Mouse (Mus musculus) spleen, postnatal 10 days (tissue): ENCODE measurements at regions not wholly inside any gene's neighbourhood (a gene's known extent, or its start where the extent isn't known, plus 50 kb on each side); places are given as distances from the start of the nearest gene placed in this dataset.
A peak's percentile ranks its signal among the peaks of the same experiment; 100 is the strongest.

ENCODE experiments used
- DNase-seq, 2 experiments: peaks; one replicate each; pipeline ENCODE4 v3.0.0; 2021 to 2022; ENCODE audit warnings: low spot score in 2 of 2

DNA sequence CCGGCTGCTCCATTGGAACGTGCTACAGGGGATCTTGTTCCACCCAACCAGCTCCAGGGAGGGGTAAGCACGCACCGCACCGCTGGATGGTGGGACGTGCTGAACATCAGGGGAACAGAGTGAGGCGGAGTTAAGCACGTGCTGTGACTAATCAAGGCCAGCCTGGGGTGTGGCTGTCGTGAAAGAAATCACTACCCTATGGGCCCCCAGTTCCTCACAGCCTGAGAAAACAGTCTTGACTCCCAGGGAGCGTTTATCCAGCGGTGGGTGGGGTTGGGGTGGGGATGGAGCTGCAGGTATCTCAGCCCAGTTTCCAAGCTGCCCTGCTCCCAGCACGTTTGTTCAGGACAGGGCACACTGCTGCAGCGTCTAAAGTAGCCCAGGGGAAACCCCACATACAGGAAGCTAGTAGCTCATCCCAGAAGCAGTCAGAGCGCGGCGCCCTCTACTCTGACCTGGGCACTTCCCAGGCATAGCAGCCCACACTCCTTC, 113.4 kb upstream of the Egln3 start:
- DNase-seq: no peak

DNA sequence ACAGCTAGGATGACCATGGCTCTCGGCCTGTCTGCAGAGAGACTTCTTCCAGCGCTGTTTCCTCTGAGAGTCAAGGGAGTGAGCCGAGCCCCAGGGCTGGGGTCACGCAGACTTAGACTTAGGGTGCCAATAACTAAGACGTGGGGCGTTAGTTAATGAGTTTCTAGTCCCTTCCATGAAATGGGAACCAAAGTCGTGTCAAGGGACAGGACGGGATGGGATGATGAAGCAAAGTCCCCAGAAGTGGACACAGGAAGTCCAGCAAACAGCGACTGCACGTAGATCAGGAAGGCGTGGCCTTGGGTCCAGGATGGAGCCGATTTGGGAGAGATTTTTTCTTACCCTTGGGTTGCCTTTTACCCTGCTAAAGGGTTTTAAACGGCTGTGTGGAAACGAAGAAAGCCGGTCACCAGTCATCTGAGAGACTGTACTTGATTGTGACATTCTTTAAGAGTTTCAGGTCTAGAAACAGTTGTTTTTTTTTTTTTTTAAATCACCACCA, 112.5 kb upstream of the Egln3 start:
- DNase-seq: no peak

DNA sequence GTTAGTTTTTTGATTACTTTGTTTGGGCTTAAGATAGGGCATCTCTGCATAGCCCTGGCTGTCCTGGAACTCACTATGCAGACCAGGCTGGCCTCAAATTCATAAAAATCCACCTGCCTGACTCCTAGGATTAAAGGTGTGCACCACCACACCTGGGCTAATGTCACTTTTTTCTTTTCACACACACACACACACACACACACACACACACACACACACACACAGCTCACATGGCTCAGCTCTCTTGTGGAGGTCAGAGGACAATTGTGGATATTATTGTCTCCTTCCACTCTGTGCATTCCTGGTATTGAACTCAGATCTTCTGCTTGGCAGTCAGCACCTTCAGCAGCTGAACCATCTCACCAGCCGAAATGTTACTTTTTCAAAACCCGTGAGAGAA, 110.5 kb upstream of the Egln3 start:
- DNase-seq: no peak

DNA sequence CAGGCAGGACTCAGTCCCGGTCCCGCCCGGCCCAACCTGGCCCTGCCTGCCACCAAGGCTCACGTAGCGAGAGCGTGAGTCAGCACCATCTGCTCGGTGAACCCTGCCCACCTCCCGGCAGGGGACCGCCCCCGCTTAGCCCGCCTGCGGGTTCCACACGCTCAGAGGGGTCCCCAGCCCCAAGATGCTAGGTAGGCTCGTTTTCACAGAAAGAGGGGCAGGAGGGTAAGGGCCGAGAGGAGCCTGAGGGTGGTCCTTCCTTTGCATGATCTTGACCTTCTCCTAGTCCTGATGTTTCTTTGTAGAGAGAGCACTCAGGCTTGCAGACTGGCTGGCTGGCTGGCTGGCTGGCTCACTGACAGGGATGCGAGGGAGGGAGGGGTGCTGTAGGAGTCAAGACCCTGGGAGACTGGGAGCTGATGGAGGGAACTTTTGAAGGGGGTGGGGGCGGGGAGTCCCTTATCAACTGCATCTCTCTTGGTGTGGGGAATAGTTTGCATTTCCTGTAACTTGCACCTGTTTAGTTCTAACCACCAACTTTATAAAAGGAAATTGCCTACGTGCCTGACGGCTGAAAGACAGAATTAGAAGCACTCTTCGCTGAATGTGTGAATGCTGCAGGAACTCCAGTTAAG, 109.7 kb upstream of the Egln3 start:
- peak; percentile 20 to 32 for DNase-seq

DNA sequence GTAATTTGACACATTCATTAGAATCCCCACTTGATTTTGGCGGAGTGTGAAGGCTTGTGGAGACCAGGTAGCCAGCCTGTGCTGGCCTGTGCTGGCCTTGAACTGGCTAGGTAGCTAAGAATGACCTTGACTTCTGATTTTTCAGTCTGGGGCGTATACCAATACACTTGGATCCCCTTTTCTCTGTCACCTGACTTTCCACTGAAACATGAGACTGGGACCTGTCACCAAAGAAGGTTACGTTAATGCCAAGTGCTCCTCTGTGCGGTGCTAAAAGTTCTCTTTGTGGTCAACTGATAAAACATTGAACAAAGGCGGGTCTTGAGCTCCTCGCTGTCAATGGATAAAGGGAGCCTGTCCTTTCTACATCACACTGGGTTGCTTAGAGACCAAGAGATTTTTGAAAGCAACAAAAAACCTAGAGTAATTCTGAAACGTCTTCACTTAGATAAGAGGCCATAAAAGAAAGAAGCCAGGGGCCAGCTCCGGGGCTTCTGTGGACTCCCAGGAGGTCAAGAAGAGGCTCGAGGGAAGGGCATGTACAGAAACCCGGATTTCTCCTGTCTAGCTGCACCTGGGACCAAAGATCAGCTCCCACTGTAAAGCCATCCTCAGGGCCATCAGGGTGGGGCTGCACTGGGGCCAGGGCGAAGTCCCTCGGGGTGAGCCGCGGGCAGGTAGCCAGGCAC, 109.0 kb upstream of the Egln3 start:
- DNase-seq: no peak

DNA sequence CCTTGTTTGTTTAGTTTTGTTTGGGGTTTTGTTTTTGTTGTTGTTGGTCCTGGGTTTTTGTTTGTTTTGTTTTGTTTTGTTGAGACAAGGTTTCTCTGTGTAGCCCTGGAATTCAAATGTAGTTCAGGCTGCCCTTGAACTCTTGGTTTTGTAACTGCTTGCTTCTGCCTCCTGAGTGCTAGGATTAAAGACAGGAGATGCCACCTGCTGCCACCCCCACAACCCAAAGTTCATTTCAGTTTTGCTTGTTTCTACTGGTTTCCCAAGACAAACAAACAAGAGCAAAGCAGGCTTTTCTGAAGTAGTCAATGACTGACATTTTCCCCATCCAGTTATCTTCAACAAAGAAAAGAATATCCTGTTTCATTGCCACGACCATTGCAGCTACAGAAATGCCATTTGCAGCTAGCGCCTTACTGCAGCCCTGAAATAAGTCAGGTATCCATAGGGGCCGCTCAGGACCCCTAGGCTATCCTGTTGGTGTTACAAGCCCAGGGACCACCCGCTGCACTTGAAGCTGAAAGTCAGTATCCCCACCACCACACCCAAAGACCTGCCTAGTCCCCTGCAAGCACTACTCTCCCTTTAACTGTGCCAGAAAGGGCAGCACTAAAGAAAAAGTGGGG, 108.3 kb upstream of the Egln3 start:
- no peak for DNase-seq

DNA sequence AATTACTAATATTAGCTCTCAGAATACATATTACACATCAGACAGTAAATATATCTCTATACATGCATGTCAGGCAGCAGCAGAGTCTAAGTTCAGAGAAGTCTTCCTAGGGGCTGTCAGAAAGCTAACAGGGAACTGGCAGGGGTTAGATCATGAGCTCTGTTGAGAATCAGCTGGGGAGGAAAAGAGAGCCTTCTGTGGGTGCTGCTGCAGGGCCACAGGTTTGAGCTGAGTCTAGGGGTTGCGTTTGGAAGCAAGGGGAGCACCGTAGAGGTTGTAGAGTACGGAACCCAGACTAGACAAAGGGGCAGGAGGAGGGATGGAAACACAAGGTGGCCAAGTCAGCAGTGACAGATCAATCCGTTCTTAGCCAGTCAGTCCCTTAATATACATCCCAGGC, 106.2 kb upstream of the Egln3 start:
- no peak for DNase-seq

DNA sequence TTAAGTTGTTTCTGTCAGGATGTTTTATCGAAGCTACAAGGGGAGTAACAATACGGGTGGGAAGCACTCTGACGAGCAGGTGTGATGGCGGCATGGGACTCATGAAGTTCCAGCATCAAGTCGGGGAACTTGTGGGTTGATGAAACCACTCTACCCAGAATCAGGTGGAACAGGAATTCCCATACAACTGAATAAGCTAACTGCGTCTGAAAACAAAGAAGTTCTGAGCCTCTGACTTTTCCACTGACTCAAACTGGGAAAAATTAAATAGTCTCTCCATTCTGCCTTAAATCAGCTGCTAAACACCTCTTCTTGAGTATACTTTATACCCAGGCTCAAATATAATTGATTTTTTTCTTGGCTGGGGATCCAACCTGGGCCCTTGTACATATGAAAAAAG, 105.6 kb upstream of the Egln3 start:
- no peak for DNase-seq

DNA sequence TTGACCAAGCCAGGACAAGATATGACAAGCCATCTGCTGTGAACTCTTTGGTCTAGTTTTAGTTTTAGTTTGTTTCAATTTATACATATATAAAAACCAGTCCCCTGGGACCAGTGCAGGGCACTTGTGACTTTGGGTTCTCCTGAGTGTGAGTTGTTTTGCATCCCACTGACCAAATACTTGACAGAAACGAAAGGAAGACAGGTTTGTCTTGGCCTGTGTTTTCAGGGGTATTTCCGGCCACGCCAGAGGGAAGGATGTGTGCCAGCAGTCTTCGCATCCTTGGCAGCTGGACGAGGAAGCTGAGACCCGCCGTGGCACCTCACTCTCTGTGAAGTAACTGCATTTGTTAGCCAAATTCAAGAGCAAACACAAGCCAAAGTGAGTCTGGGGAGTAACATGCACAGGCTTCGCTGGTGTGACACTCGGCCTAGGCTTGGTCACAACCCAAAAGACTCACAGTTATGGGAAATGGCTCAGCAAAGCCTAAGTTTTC, 101.5 kb upstream of the Egln3 start:
- no peak for DNase-seq

DNA sequence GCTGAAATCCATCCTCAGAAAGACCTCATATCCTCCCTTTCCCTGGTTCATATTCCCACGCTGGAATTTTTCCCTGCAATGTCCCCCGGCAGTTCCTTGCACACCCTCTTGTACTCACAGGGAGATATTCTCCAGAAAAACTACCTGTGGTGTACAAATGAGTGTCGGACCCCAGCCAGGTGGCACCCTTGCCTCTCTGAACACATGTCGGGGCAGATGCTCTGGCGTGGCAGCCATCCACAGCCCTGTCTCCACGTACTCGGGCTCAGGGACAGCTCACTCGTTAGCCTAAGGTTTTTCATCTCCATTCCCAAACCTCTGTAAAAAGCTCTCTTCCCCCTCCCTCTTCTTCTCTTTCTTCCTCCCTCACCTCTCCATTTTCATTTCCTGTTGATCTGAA, 100.1 kb upstream of the Egln3 start:
- DNase-seq: no peak

DNA sequence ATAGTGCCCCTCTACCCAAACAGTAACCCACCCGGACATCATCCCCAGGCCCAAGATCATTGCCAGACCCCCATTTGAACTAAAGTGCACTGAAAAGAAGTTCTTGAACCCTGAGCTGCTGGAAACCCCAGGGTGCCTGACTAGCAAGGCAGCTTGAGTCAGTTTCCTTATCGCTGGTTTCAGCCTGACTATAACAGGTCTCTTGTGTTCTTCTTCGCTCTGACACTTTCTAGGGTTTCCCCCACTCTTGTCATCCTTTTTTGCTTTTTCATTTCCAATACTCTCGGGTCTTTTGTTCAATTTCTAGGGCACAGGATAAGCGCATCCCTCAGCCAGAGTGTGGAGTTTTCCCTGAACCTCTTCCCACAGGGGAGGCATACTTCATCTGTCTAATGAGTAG, 95.8 kb upstream of the Egln3 start:
- DNase-seq: no peak

DNA sequence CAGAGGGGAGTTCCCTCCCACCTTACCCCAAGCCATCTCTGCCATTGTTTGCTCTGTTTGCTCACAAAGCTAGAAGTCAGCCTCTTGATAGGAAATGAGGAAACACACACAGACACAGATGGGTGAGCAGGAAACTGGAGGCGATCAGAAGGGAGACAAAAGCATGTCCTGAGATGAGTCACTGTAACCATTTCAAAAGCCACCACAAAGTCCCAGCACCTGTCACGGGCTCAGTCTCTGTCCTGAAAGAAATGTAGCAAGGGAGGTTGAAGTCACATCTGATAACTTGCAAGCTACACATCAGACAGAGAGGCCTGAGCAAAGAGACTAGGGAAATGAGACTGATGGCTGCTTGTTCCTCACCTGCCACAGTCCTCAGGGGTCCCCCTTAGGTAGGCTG, 89.6 kb upstream of the Egln3 start:
- DNase-seq: no peak

DNA sequence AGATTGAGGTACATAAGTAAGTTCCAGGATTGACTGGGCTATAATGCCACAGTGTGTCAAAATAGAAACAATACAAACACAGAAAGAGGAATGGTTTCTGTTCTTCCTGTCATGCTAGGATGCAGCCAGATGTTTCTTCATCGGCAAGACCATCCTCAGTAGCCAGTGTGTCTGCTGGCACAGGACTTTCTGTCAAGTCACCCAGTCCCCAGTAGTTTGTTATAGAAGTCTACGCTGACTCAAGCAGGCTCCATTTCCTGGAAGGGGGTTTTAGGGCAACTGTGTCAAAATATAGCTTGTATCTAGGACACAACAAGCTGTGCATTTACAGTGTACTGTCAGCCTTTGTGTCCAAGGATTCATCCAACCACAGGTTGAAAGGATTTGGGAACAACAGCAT, 86.7 kb upstream of the Egln3 start:
- no peak for DNase-seq

DNA sequence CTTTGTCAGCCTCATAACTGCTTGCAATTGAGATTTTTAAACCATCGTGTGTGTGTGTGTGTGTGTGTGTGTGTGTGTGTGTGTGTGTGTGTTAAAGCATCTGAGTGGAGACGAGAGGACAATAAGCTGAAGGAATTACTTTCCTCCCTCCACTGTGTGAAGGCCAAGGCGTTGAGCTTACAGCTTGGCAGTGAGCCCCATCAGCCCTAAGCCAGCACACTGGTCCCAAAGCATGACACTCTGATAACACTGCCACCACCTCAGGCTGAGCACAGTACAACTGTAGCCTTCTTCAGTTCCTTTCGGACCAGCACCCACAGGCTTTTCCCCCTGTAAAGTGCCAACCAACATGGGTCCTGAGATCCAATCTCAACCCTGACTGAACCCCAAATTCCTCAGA, 85.1 kb upstream of the Egln3 start:
- no peak for DNase-seq

DNA sequence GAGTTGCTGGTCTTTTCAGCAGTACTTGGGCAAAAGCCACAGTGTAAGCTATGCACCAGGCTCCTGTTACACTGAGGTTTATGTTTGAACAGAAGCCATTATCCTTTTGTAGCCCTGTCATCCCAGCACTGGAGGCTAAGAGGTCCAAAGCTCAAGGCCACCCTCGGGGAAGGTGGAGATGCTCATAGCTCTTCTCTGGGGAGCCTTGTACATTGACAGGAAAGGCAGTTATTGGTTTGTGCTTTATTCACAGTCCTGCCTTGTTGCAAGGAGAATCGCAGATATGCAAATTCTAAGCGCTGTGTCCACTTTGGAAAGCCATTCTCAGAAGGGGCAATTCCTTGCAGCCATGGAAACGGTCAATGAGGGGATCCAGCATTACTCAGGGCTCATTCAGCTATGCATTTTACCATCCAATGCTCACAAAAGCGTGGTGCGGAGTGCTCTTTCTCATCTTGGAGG, 84.4 kb upstream of the Egln3 start:
- DNase-seq: no peak

DNA sequence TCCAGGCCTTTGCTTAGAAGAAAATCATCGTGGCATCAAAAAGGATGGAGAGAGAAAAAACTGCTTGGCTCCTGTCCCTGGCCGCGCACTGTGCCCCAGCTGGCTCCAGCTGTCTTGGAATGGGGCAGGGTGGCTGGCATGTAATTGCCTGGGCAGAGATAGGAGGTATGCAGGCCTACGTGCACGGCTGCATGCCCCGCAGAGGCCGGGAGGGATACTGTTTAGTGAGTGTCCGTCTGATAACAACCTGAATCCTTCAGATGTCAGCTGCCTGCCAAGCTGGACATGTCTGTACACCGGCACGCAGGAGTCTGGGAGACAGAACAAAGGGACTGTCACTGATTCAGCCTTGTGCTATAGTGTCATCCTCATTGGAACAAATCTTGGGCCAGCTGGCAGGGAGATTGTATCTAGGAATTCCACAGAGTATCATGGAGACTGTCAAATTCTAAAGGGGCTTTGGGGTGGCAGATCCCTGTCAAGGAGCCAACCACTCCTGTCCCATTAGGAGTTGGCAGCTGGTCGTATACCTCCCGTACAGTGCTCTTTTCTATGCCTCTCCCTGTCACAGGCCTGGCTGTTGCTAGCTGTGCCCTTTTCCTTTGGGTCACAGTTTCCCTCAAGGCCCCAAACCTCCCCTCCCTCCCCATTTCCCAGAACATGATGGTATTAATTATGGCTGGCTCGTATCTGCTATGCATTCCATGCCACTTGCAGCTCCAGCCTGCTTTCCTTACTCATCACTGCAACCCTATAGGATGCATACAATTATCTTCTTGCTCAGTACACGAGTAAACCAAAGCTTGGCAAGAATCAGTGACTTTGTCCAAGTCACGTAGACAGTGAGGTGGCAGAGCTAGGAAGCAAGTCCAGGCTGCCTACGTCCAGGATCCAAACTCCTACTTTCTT, 83.5 kb upstream of the Egln3 start:
- DNase-seq: no peak

DNA sequence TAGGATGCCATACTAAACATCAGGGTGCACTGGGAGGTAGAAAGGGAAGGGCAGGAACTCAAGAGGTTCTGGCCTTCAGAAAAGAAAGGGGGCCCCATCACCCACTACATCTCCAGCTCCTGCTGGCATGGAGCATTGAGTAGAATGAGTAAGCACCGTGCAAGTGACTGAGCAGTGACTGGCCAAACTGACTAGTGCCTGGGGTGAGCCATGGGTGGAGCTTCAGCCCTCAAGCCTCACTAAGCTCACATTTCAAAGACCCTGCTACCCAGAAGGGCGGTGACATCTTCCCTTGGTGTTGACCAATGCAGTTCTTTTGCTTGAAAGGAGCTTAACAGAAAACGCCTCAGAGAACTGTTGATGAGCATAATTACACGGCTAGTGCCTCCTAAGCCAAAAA, 80.0 kb upstream of the Egln3 start:
- DNase-seq: no peak

DNA sequence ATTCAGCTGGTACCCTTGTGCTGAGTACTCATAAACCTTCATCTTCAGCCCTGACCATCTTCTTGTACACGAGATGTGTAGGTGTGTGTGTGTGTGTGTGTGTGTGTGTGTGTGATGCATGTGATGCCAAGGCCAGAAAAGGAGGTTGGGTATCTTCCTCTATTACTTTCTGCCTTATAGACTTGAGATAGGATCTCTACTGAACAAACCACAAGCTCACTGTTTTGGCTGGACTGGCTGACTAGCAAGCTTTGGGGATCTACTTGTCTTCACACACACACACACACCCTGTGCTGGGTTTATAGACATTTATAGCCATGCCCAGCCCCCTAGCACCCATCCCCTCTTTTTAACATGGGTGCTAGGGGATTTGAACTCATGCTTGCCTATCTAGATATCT, 79.4 kb upstream of the Egln3 start:
- DNase-seq: no peak

DNA sequence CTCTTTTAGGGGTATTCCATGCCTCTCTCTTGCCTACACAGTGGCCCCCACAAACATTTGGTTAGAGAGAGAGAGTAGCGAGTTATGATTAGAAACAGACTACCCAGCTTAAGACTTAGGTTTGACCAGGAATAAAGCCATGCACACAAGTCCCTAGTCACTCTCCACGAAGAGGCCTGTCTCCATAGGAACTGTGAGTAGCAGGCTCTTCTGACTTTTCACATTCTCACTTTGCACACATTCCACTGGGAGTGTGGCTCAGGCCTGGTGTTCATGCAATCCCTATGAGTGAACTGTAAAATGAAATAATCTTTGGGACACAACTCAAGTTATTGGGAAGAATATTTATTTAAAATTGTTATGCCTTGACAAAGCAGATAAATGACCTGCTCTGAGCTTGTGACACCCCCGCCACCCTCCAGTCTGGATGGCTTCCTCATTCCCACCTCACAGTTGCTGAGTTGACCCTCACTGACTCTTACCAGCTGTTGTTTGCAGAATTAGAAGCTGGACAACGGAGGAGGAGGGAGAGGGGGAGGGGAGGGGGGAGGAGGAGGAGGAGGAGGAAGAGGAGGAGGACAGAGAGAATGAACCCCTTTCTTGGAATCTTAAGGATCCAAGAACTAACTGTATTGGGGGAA, 78.7 kb upstream of the Egln3 start:
- DNase-seq: no peak

DNA sequence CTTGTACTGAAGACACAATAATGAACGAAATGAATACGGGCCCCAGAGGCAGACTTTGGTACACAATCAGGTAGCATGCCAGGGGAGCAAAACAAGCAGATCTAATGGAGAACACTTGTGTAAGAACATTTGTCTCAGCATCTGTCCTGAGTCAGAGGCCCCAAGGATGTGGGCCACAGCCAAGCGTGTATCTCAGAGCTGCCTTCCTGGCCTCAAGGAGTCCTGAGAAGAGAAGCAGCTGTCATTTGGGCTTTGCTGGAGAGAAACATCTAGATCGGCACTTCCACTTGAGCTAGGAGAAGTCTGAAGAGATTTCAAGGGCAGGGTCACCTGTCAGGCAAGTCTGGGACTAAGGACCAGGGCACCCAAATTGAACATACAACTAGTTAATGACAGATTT, 76.8 kb upstream of the Egln3 start:
- DNase-seq: no peak

DNA sequence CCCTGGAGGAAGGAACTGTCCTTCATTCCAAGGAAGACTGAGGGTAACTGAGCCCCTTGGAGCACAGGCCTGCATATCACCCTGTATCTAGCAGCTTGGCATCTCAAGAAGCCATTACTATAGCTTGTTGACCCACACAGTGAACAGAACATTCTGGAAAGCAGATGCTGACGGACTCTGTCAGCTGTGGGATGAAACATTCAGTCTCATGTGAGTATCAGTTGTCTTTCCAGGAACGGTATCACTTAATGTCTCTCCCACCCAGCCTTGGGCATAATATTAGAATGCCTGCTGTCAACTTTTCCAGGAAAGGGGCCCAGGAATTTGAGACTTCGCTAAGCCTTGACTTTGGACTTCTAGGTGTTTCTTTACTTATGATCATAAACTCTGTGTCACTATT, 76.3 kb upstream of the Egln3 start:
- no peak for DNase-seq
